Mouse (Mus musculus): ENCODE data around the gene Ly6g6f. TPM values are rescaled to one million over a fixed set of nuclear protein-coding genes. Genes with fewer than 3 reads are reported as not detected.
"Not testable (repeated sequence)": the region's sequence is repeated elsewhere in the genome, so short reads cannot be mapped to it uniquely, and the experiment has no call there.

Ly6g6f gene
- total and polyA plus RNA-seq, 3 experiments: 0.88 to 3.0 TPM; not detected in 1

DNA sequence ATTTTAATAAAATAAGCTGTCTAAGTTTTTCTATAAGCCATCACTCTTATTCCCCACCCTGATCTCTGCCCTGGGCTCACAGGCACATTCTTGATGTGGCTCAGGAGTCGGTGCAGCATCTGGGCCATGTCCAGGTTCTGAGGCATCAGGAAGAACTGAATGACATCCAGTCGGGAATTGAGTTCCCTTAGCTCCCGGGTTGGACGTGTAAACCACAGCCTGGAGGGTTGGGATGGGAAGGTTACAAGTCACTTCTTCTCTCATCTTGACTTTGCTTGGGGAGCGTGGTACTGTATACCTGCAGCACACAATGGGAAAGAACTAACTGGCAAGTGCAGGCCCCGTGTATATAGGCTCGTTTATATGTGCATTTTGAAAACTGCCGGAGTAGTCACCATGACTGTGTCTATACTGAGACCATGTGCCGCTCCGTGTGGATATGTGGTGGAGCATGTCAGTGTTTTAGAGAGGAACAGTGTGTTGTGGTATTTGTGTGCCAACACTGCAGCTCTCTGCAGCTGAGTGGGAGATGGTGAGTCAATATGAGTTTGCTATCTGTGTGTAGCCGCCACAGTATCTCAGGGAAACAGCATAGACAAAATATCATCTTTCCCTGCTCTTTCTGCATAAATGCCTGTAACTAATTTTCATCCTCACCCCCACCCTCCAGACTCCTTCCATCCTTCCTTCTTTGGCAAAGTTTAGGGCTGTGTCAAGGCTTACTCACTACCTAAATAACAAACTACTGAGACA lies 46.1 kb downstream of the Ly6g6f start (continued):
- no peak for TF ChIP-seq ZNF384 (IDR thresholded peaks at IDR 0.05; ENCODE audit: low read depth, low read length)
- TF ChIP-seq EP300 (IDR thresholded peaks at IDR 0.05; ENCODE audit: low read depth in 1 of 2, low read length in 2 of 2): peak; percentile 45 to 62; a peak in 3 of 4 replicates
- TF ChIP-seq SMC3 (IDR thresholded peaks at IDR 0.05; ENCODE audit: low read depth, low read length): no peak

DNA sequence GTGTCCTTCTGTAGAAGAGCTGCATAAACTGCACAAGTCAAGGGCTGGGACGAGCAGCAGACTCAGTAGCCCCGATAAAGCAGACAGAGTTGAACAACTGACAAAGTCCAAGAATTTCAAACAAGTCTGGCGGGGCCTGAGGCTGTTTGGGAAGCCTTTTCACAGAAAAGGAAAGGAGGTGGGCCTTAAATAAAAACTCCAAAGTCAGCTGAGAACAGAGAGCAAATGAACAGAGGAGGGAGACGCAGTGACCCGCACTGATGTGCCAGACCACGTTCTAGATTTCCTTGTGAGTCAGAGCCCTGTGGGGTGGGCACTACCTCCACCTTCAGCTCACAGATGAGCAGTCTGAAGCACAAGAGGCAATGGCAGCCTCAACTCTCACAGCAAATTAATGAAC lies 50.5 kb downstream of the Ly6g6f start:
- H3K4me1 ChIP-seq (ENCODE audit: control insufficient read depth in 1 of 2, insufficient read depth in 2 of 2, low read length in 2 of 2): peaks cover 0 to 8% of the 10 kb centered on the region in 2 experiments; a peak in 3 of 4 replicates
- no peak overlapping the region for H3K4me3 ChIP-seq (ENCODE audit: control insufficient read depth in 1 of 2, insufficient read depth in 1 of 2, low read depth in 2 of 2, low read length in 2 of 2)
- no peak overlapping the region for H3K27ac ChIP-seq (ENCODE audit: control insufficient read depth, low read depth, low read length)
- no peaks in the 10 kb centered on the region for H3K79me2 ChIP-seq (ENCODE audit: control insufficient read depth, insufficient read depth, low read length, poor library complexity)
- no peaks in the 10 kb centered on the region for H3K9me3 ChIP-seq (replicated peaks; ENCODE audit: insufficient read depth, low read length)
- no peak for DNase-seq (ENCODE audit: low read depth, low spot score)
- H3K36me3 ChIP-seq (ENCODE audit: control insufficient read depth in 1 of 2, insufficient read depth in 2 of 2, low read length in 2 of 2): peaks cover 0 to 2% of the 10 kb centered on the region in 2 experiments; a peak in 1 of 4 replicates
- TF ChIP-seq SMC3 (IDR thresholded peaks at IDR 0.05; ENCODE audit: low read depth, low read length): no peak
- no peaks in the 10 kb centered on the region for H3K27me3 ChIP-seq (ENCODE audit: control insufficient read depth in 1 of 2, insufficient read depth in 2 of 2, low read length in 2 of 2)
- no peak overlapping the region for H3K9ac ChIP-seq (ENCODE audit: control insufficient read depth, low read depth, low read length, poor library complexity, severe bottlenecking)

DNA sequence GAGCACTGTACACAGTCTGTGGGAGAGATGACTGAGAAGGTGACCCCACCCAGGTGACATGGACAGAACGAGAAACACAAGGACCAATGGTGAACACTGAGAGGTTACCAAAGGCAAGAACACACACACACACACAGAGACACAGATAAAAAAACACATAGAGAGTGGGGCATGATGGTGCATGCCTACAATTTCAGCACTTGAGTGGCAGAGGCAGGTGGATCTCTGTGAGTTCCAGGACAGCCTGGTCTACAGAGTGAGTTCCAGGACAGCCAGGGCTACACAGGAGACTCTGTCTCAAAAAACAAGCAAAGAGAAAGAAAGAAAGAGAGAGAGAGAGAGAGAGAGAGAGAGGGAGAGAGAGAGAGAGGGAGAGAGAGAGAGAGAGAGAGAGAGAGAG lies 51.7 kb downstream of the Ly6g6f start:
- not testable (repeated sequence) for H3K4me1 ChIP-seq (ENCODE audit: control insufficient read depth in 1 of 2, insufficient read depth in 2 of 2, low read length in 2 of 2); H3K27me3 ChIP-seq (ENCODE audit: control insufficient read depth in 1 of 2, insufficient read depth in 2 of 2, low read length in 2 of 2); H3K4me3 ChIP-seq (ENCODE audit: control insufficient read depth in 1 of 2, insufficient read depth in 1 of 2, low read depth in 2 of 2, low read length in 2 of 2); H3K27ac ChIP-seq (ENCODE audit: control insufficient read depth, low read depth, low read length); H3K36me3 ChIP-seq (ENCODE audit: control insufficient read depth in 1 of 2, insufficient read depth in 2 of 2, low read length in 2 of 2); H3K79me2 ChIP-seq (ENCODE audit: control insufficient read depth, insufficient read depth, low read length, poor library complexity); H3K9ac ChIP-seq (ENCODE audit: control insufficient read depth, low read depth, low read length, poor library complexity, severe bottlenecking); DNase-seq (ENCODE audit: low read depth, low spot score); H3K9me3 ChIP-seq (replicated peaks; ENCODE audit: insufficient read depth, low read length)

DNA sequence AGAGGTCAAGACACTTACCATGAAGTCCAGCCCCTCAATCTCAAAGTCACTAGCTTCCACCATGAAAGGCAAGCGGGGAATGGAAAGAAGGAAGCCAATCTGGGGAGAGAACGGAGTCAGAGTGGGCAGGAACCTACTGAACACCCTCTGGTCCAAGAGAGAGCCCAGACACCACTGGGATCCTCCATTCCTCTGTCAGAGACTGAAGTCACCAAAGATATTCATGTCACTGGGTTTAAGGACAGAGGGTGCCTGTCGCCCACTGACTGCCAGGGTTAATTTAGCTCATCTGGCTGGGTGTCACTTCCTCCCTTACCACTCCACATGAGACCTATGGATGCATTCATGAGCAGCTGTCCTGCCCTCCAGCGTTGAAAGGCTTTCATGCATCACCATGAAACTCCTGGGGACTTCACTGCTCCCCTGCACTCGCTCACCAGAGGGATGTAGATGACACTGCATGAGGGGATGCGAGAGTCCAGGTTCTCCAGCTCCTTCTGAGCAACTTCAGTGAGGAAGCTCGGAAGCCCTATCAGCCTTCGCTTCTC lies 53.0 kb downstream of the Ly6g6f start:
- no peaks in the 10 kb centered on the region for H3K9me3 ChIP-seq (replicated peaks; ENCODE audit: insufficient read depth, low read length)
- TF ChIP-seq USF1 (IDR thresholded peaks at IDR 0.05; ENCODE audit: low read depth, low read length): no peak
- no peak for TF ChIP-seq MXI1 (IDR thresholded peaks at IDR 0.05; ENCODE audit: low read depth, low read length)
- no peak for TF ChIP-seq TBP (IDR thresholded peaks at IDR 0.05; ENCODE audit: low read depth, low read length)
- TF ChIP-seq BHLHE40 (IDR thresholded peaks at IDR 0.05; ENCODE audit: borderline replicate concordance, low read depth, low read length): no peak
- TF ChIP-seq E2F4 (IDR thresholded peaks at IDR 0.05; ENCODE audit: borderline replicate concordance, low read depth, low read length): no peak
- no peak for TF ChIP-seq EP300 (IDR thresholded peaks at IDR 0.05; ENCODE audit: low read depth in 1 of 2, low read length in 2 of 2)
- TF ChIP-seq NELFE (IDR thresholded peaks at IDR 0.05; ENCODE audit: low read depth, low read length): no peak
- no peak for TF ChIP-seq POLR2AphosphoS2 (IDR thresholded peaks at IDR 0.05; ENCODE audit: low read length)
- TF ChIP-seq SIN3A (IDR thresholded peaks at IDR 0.05; ENCODE audit: low read length): no peak
- no peak for TF ChIP-seq CHD2 (IDR thresholded peaks at IDR 0.05; ENCODE audit: low read length)
- TF ChIP-seq HCFC1 (IDR thresholded peaks at IDR 0.05; ENCODE audit: low read depth, low read length): no peak
- TF ChIP-seq GABPA (IDR thresholded peaks at IDR 0.05; ENCODE audit: low read depth, low read length): no peak
- no peak for TF ChIP-seq ZC3H11A (IDR thresholded peaks at IDR 0.05; ENCODE audit: low read depth, low read length)
- H3K36me3 ChIP-seq (ENCODE audit: control insufficient read depth in 1 of 2, insufficient read depth in 2 of 2, low read length in 2 of 2): peaks cover 0 to 8% of the 10 kb centered on the region in 2 experiments; a peak in 2 of 4 replicates
- DNase-seq (ENCODE audit: low read depth, low spot score): no peak
- no peak overlapping the region for H3K9ac ChIP-seq (ENCODE audit: control insufficient read depth, low read depth, low read length, poor library complexity, severe bottlenecking)
- H3K79me2 ChIP-seq (ENCODE audit: control insufficient read depth, insufficient read depth, low read length, poor library complexity): peaks cover 2% of the 10 kb centered on the region
- H3K4me1 ChIP-seq (ENCODE audit: control insufficient read depth in 1 of 2, insufficient read depth in 2 of 2, low read length in 2 of 2): peaks cover 3 to 12% of the 10 kb centered on the region in 2 experiments; a peak in 2 of 4 replicates
- H3K4me3 ChIP-seq (ENCODE audit: control insufficient read depth in 1 of 2, insufficient read depth in 1 of 2, low read depth in 2 of 2, low read length in 2 of 2): no peak overlapping the region
- H3K27me3 ChIP-seq (ENCODE audit: control insufficient read depth in 1 of 2, insufficient read depth in 2 of 2, low read length in 2 of 2): no peaks in the 10 kb centered on the region
- H3K27ac ChIP-seq (ENCODE audit: control insufficient read depth, low read depth, low read length): no peak overlapping the region
